Mouse (Mus musculus) midbrain, embryonic 13.5 days (tissue): Measurements from ENCODE around the gene Soga1. TPM values are rescaled to one million over a fixed set of nuclear protein-coding genes. Genes with fewer than 3 reads are reported as not detected.
A peak's percentile ranks its signal among the peaks of the same experiment; 100 is the strongest.

Experiments used
- ATAC-seq: fragments of 200-750 bp; cut with Nextera tagmentation; 2 replicates; pipeline ENCODE4 v1.8.0; 2017; ENCODE audit warnings: mild to moderate bottlenecking, moderate TSS enrichment, moderate library complexity
- H3K27ac ChIP-seq: fragments of 300-500 bp; sonication (generic); 2 replicates; pipeline ENCODE4 v1.5.1; 2015; ENCODE audit warnings: inconsistent platforms, mild to moderate bottlenecking, moderate library complexity
- H3K27me3 ChIP-seq: fragments of 300-500 bp; sonication (generic); 2 replicates; pipeline ENCODE4 v1.6.1; 2015; ENCODE audit warnings: mild to moderate bottlenecking, inconsistent platforms
- H3K36me3 ChIP-seq: fragments of 300-500 bp; sonication (generic); 2 replicates; pipeline ENCODE4 v1.6.1; 2015; ENCODE audit warnings: mild to moderate bottlenecking, inconsistent platforms
- H3K4me1 ChIP-seq: fragments of 300-500 bp; sonication (generic); replicated peaks from 2 replicates; pipeline ENCODE4 v1.6.1; 2015; ENCODE audit warnings: inconsistent platforms
- H3K4me2 ChIP-seq: fragments of 300-500 bp; sonication (generic); replicated peaks from 2 replicates; pipeline ENCODE4 v1.6.1; 2015; ENCODE audit warnings: moderate library complexity, mild to moderate bottlenecking, inconsistent platforms
- H3K4me3 ChIP-seq: fragments of 300-500 bp; sonication (generic); replicated peaks from 2 replicates; pipeline ENCODE4 v1.5.1; 2015; ENCODE audit warnings: mild to moderate bottlenecking, inconsistent platforms
- H3K9ac ChIP-seq: fragments of 300-500 bp; sonication (generic); replicated peaks from 2 replicates; pipeline ENCODE4 v1.6.1; 2015; ENCODE audit warnings: mild to moderate bottlenecking, inconsistent platforms
- H3K9me3 ChIP-seq: fragments of 300-500 bp; sonication (generic); 2 replicates; pipeline ENCODE4 v1.6.1; 2016; ENCODE audit warnings: mild to moderate bottlenecking, inconsistent platforms
- WGBS: fragments of 180-500 bp; shearing (Covaris S2); methylation state at CpG from one replicate; pipeline ENCODE4 v1.1.7; 2015; 5-methylcytosine and 5-hydroxymethylcytosine counted together
- polyA plus RNA-seq: library from polyadenylated mRNA; unstranded; fragments of >200 nt; fragmentation: Nextera tagmentation; extraction: Ambion mirVana; gene quantifications from 2 replicates; pipeline ENCODE4 v1.2.1, GENCODE M21; 2015

The Soga1 gene
- polyA plus RNA-seq, 1 experiment from 2014 or later, result 6.4 TPM

DNA sequence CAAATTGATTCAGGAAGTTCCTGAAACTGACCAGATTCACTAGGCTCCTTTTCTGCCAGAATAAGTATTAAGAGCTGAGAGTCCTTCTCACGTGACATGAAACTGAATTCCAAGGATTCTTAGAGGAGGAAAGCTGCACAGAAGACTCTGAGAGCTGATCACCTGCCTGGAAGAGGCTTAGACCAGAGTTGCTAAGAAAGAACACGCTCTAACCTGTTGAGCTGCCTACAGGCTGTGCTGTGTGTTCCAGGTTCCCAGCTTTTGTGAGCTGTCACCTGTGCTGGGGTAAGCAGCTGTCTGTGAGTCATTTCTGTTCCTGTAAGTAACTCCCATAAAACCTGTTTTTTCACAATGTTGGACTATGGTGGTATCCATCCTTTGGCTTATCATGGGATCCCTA, 33.1 kb downstream of the Soga1 start:
- ATAC-seq, result no peak
- WGBS, result 99% methylated on average over 2 of the region's 2 CpGs
- no peaks in the 10 kb centered on the region for H3K27me3 ChIP-seq
- H3K4me1 ChIP-seq, result peaks cover 33% of the 10 kb centered on the region
- no peak overlapping the region for H3K27ac ChIP-seq
- H3K9me3 ChIP-seq, result no peaks in the 10 kb centered on the region
- no peak overlapping the region for H3K9ac ChIP-seq
- no peak overlapping the region for H3K4me3 ChIP-seq
- peaks cover 59% of the 10 kb centered on the region for H3K36me3 ChIP-seq
- H3K4me2 ChIP-seq, result no peak overlapping the region

DNA sequence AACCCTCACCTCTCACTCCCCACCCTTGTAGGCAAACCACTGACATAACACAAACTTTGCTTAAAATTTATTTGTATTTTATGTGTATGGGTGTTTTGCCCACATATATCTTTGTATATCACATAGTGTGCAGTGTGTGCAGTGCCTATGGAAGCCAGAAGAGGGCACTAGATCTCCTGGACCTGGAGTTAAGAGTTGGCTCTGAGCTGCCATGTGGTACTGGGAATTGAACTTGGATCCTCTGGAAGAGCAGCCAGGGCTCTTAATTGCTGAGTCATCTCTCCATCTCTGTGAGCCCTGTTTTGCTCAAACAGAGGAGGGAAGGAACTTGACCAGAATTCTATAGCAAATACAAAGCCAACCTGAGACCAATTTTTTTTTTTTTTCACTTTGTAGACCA, 35.1 kb downstream of the Soga1 start:
- no peaks in the 10 kb centered on the region for H3K9me3 ChIP-seq
- no peak for ATAC-seq
- H3K4me1 ChIP-seq, result peaks cover 13% of the 10 kb centered on the region
- H3K4me2 ChIP-seq, result no peak overlapping the region
- no peak overlapping the region for H3K4me3 ChIP-seq
- H3K27me3 ChIP-seq, result no peaks in the 10 kb centered on the region
- H3K36me3 ChIP-seq, result peaks cover 78% of the 10 kb centered on the region
- H3K9ac ChIP-seq, result no peak overlapping the region
- no peak overlapping the region for H3K27ac ChIP-seq

DNA sequence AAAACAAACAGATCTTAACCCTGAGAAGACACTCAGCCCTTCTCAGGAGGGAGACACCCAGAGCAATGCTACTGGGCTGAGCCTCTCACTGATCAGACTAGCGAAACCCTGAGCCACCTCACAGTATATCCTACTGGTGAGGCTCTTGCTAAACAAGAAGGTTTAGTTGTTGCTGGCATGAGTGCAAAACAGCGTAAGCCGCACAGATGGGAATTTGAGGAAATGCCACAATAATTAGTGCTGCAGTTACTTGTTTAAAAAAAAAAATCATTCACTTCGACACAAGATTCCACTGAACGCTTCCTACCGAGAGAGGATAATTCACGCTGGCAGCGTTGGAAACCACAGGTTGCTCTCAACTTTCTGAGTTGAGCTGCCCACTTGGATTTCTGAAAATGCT, 35.5 kb downstream of the Soga1 start:
- no peak for ATAC-seq
- Histone ChIP-seq H3K27me3 (no peaks in the 10 kb centered on the region), H3K9me3 (no peaks in the 10 kb centered on the region), H3K4me1 (peaks cover 9% of the 10 kb centered on the region), H3K4me2 (no peak overlapping the region), H3K4me3 (no peak overlapping the region), H3K36me3 (peaks cover 78% of the 10 kb centered on the region), H3K27ac (0 out of 2 replicates have a peak overlapping the region, but pooled peaks have one; percentile 17), H3K9ac (no peak overlapping the region)
- 93% methylated on average over 8 of the region's 8 CpGs for WGBS

DNA sequence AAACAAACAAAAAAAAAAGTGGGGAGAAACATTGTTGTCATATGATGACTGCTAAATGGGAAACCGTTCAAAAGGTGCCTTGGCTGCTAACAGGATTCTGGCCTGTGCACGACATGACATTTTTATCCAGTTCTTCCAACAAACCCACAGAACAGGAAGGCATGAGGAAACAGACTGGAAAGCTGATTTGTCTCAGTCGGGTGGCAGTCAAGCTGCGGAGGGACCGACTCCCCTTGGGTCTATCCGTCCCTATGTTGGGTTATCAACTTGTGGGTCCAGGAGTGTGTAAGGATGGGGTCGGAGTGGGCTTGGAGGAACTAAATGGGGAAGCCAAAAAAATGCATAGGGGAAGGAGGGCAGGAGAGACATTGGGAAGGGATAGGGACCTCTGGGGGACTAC, 37.6 kb downstream of the Soga1 start:
- no peak overlapping the region for H3K27ac ChIP-seq
- ATAC-seq, result no peak
- H3K36me3 ChIP-seq, result peaks cover 85% of the 10 kb centered on the region
- 92% methylated on average over 7 of the region's 7 CpGs for WGBS
- H3K9ac ChIP-seq, result no peak overlapping the region
- H3K27me3 ChIP-seq, result no peaks in the 10 kb centered on the region
- no peak overlapping the region for H3K4me3 ChIP-seq
- no peak overlapping the region for H3K4me2 ChIP-seq
- no peaks in the 10 kb centered on the region for H3K9me3 ChIP-seq
- H3K4me1 ChIP-seq, result no peaks in the 10 kb centered on the region

DNA sequence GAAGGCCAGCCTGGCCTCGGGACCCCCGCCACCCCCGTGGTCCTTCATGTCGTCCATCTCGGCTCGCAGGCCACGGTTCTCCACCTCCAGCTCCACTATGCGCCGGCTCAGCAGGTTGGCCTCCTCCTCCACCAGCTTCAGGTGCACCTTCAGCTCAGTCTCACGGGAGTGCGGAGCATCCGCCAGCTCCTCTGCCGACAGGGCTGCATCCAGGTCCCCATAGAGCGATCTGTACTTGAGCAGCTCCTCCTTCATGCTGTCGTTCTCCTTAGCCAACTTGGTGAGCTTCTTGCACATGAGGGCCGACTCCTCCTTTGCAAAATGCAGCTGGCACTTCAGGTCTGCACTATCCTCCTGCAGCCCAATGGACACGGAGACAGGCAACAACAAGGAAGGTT, 38.4 kb downstream of the Soga1 start:
- H3K27ac ChIP-seq, result 0 out of 2 replicates have a peak overlapping the region, but pooled peaks have one; percentile 6
- no peaks in the 10 kb centered on the region for H3K4me1 ChIP-seq
- no peak for ATAC-seq
- H3K27me3 ChIP-seq, result no peaks in the 10 kb centered on the region
- 87% methylated on average over 17 of the region's 17 CpGs for WGBS
- no peaks in the 10 kb centered on the region for H3K9me3 ChIP-seq
- peaks cover 83% of the 10 kb centered on the region for H3K36me3 ChIP-seq
- H3K4me3 ChIP-seq, result no peak overlapping the region
- no peak overlapping the region for H3K9ac ChIP-seq
- H3K4me2 ChIP-seq, result no peak overlapping the region

DNA sequence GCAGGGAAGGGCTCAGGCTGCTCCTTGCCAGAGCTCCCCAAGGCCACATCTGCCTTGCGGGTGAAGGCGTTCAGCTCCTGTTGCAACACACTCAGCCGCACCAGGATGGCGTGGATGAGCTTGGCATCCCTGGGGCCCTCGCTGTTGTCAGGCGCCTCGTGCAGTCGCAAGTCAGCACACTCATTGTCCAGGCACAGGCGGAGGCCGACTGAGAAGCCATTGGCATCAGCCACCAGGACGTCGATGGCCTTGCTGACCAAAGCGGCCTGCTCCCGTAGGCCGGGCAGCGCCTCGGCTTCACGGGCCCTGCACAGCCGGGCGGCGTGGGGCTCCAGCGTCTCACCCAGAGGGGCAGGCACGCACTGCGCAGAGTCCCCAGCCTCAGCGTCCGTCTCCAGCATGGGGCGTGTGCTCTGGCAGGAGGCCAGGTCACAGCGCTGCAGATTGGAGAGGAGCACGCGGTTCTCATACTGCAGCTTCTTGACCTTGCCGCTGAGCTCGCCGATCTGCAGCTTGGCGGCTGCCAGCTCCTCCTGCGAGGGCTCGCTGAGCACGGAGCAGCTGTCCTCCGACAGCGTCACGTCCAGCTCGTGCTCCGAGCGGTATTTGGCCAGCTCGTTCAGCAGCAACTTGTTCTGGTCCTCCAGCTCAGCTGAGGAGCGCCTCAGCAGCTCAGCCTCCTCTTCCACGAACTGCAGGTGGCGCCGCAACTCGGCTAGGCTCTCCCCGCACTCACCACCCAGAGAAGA, 39.0 kb downstream of the Soga1 start:
- Histone ChIP-seq H3K27me3 (no peaks in the 10 kb centered on the region), H3K4me1 (no peaks in the 10 kb centered on the region), H3K9ac (no peak overlapping the region), H3K36me3 (peaks cover 83% of the 10 kb centered on the region), H3K4me3 (no peak overlapping the region), H3K4me2 (no peak overlapping the region), H3K27ac (peak overlapping the region; percentile 6), H3K9me3 (no peaks in the 10 kb centered on the region)
- 88% methylated on average over 50 of the region's 50 CpGs for WGBS
- peak; percentile 75 for ATAC-seq

DNA sequence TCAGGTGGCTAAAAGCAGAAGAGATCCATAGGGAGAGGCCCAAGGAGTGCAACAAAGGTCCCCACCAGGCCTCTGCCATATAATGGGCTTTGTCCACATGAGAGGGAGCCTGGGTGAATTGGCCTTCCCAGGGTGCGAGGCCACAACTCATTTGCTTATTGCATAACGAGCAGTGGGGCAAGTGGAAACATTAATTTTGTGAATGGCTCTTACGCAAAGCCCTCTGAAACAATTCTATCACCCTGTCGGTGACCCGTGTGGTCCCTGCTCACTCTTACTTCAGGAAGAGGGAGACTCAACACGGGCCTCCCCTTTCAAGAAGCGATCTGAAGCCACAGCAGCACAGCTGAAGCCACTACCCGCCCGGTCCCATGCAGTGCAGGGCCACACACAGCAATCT, 41.8 kb downstream of the Soga1 start:
- no peak for ATAC-seq
- no peak overlapping the region; the same call in 1 of the 2 replicates for H3K27ac ChIP-seq
- no peak overlapping the region for H3K4me2 ChIP-seq
- no peak overlapping the region for H3K9ac ChIP-seq
- no peaks in the 10 kb centered on the region for H3K27me3 ChIP-seq
- 80% methylated on average over 9 of the region's 9 CpGs for WGBS
- H3K36me3 ChIP-seq, result peaks cover 87% of the 10 kb centered on the region
- no peaks in the 10 kb centered on the region for H3K4me1 ChIP-seq
- H3K4me3 ChIP-seq, result no peak overlapping the region
- no peaks in the 10 kb centered on the region for H3K9me3 ChIP-seq

DNA sequence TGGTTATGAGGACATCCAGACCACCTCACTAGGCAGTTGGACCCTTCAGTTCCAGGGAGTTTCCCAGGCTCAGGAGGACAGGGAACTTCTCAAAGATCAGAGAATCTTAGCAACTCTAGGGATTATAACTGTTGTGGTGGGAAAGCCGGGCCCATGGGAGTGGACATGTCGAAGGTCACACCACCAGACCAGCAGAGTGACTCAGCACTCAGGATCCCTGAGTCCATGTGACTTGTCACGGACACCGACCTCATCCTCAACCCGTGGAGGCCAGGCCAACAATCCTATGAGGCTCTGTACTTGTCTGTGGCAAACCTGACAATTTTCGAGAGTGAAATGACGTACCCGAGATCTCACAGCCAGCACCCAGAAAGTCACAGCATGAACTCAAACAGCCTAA, 42.7 kb downstream of the Soga1 start:
- ATAC-seq, result no peak
- Histone ChIP-seq H3K27ac (no peak overlapping the region), H3K9ac (no peak overlapping the region), H3K36me3 (peaks cover 88% of the 10 kb centered on the region), H3K4me3 (no peak overlapping the region), H3K4me2 (no peak overlapping the region), H3K4me1 (no peaks in the 10 kb centered on the region), H3K27me3 (no peaks in the 10 kb centered on the region), H3K9me3 (no peaks in the 10 kb centered on the region)
- 95% methylated on average over 8 of the region's 8 CpGs for WGBS

DNA sequence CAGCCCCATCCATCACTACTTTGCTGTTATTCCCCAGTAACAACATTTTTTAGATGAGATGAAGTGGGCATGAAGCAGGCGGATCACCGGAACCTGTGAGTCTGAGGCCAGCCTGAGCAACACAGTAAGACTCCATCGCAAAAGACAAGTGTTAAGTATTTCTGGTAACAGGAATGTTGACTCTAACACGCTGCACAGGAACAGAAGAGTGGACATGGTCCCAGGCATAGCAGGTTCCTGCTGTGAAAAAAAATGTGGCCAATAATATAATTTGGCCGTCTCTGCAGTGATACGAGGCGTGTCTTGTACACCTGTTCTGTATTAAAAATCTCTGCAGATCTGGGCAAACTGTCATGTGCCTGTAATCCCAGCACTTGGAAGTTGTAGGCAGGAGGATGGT, 43.7 kb downstream of the Soga1 start:
- Histone ChIP-seq H3K27me3 (no peaks in the 10 kb centered on the region), H3K9me3 (no peaks in the 10 kb centered on the region), H3K9ac (no peak overlapping the region), H3K36me3 (peaks cover 88% of the 10 kb centered on the region), H3K4me3 (no peak overlapping the region), H3K27ac (no peak overlapping the region), H3K4me1 (no peaks in the 10 kb centered on the region), H3K4me2 (no peak overlapping the region)
- ATAC-seq, result no peak
- WGBS, result 95% methylated on average over 7 of the region's 7 CpGs

DNA sequence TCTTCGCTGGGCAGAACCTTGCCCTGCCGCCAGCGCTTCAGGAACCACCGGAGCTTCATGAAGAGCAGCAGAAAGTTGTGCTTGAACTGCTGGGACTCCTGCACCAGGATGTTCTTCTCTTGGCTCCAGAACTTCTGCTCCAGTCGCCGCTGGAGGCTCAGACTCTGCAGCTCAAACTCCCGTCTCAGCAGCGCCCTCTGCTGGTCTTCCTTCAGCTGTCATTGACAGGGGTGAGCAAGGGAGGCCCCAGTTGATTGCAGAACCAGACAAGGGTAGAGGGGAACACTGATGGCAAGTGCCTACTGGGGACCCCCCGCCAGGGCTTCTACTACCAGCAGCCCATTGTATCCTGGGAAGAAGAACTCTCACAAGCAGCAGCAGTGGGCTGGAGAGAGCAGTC, 48.2 kb downstream of the Soga1 start:
- H3K27ac ChIP-seq, result no peak overlapping the region
- H3K4me1 ChIP-seq, result no peaks in the 10 kb centered on the region
- 49% methylated on average over 9 of the region's 9 CpGs for WGBS
- H3K4me2 ChIP-seq, result no peak overlapping the region
- H3K4me3 ChIP-seq, result no peak overlapping the region
- peak; percentile 55 for ATAC-seq
- no peaks in the 10 kb centered on the region for H3K27me3 ChIP-seq
- H3K9ac ChIP-seq, result no peak overlapping the region
- H3K9me3 ChIP-seq, result no peaks in the 10 kb centered on the region
- peaks cover 91% of the 10 kb centered on the region for H3K36me3 ChIP-seq

DNA sequence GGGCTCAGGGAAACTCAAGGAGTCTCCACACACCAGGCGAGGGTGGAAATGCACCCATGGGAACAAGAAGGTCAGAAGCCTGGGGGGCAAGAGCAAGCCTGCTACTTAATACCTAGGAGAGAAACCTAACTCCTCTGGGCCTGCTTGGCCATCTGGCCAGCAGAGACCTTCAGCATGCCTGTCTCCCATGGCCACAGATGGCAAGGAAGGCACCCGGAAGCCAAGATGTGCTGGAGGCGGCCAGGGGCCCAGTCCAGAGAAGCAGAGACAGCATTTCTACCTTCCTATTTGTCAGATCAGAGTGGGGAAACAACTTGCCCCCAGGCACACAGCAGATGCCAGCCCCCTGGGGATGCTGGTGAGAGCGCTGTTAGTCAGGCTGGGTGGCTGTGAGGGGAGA, 50.8 kb downstream of the Soga1 start:
- WGBS, result 89% methylated on average over 4 of the region's 4 CpGs
- H3K9ac ChIP-seq, result no peak overlapping the region
- no peaks in the 10 kb centered on the region for H3K4me1 ChIP-seq
- H3K4me3 ChIP-seq, result no peak overlapping the region
- H3K9me3 ChIP-seq, result peaks cover 4% of the 10 kb centered on the region; the same call in 1 of the 2 replicates
- peaks cover 98% of the 10 kb centered on the region for H3K36me3 ChIP-seq
- H3K27ac ChIP-seq, result no peak overlapping the region
- H3K27me3 ChIP-seq, result no peaks in the 10 kb centered on the region
- no peak for ATAC-seq
- no peak overlapping the region for H3K4me2 ChIP-seq

DNA sequence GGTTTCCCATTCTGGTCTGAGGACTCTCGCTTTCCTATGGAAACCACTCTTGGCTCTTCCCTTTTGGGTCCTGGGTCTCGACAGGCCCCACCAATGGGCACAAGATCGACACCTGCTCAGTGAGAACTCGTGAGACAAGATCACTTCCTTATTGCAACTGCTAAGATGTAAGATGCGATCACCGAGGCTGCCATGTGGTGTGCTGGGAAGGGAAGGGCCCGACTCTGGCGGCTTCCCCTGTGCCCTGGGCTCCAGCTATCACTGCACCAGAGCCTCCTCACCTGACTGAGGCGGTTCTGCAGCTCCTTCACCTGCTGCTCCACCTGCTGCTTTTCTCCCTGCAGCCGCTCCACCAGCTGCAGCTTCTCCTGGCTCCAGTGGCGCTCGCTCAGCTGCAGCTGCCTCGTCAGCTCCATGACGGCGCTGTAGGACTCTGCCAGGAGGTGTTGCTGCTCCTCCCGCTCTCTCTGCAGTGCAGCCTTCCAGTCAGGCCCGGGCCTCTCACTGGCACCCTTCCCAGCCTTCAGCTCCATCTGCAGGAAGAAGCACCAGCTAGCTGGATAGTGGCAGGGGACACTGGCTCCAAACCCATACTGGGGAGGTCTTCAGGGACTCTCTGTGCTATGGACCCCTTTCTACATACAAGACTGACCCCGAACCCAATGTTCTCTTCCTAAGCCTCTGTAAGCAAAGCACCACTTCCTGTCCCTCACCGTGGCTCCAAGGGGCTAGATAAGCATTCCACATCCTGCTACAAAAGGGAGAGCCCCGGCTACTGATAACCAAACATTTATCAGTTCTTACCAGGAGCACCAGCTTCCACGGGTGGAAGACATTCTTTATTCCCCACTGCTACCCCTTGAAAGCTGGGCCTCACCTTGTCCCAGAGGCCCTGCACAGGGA, 51.7 kb downstream of the Soga1 start:
- Histone ChIP-seq H3K27ac (no peak overlapping the region), H3K4me1 (no peaks in the 10 kb centered on the region), H3K4me3 (no peak overlapping the region), H3K36me3 (peaks cover 98% of the 10 kb centered on the region), H3K4me2 (no peak overlapping the region), H3K9me3 (peaks cover 4% of the 10 kb centered on the region; the same call in 1 of the 2 replicates), H3K27me3 (no peaks in the 10 kb centered on the region), H3K9ac (no peak overlapping the region)
- ATAC-seq, result no peak
- 92% methylated on average over 21 of the region's 21 CpGs for WGBS
